Mouse (Mus musculus): ENCODE data around the gene 4930404N11Rik. TPM values are rescaled to one million over a fixed set of nuclear protein-coding genes. Genes with fewer than 3 reads are reported as not detected.
A peak's percentile ranks its signal among the peaks of the same experiment; 100 is the strongest.

Gene 4930404N11Rik
- total and polyA plus RNA-seq, 3 experiments: 0.52 to 1.2 TPM; not detected in 1

GRCm38 (mm10) chr10:81366477-81367206 is 1.0 kb upstream of the 4930404N11Rik start:
- DNase-seq (ENCODE audit: low spot score): no peak
- ATAC-seq (ENCODE audit: extremely low read depth, insufficient number of reproducible peaks, low FRiP score, poor library complexity, severe bottlenecking): peak; percentile 3; the same call in 1 of the 2 replicates
- H3K9me3 ChIP-seq (replicated peaks): no peaks in the 10 kb centered on the region
- peaks cover 100% of the 10 kb centered on the region for H3K36me3 ChIP-seq (replicated peaks)
- peaks cover 72% of the 10 kb centered on the region for H3K4me1 ChIP-seq (ENCODE audit: insufficient read depth, low read depth, low read length)
- H3K27me3 ChIP-seq (ENCODE audit: insufficient read depth, low read length): no peaks in the 10 kb centered on the region
- TF ChIP-seq GATA1 (IDR thresholded peaks at IDR 0.05; ENCODE audit: borderline replicate concordance, low read length) (no peak), TAL1 (conservative IDR thresholded peaks at IDR 0.05; ENCODE audit: low read depth, low read length) (no peak), POLR2AphosphoS5 (IDR thresholded peaks at IDR 0.05; ENCODE audit: insufficient replicate concordance, low read depth, low read length) (peak; percentile 86; the same call in 1 of the 2 replicates), CTCF (IDR thresholded peaks at IDR 0.05; ENCODE audit: low read depth, low read length) (no peak)
- H3K4me3 ChIP-seq (ENCODE audit: low read depth, low read length): no peak overlapping the region

- no peak for ATAC-seq (ENCODE audit: extremely low read depth, insufficient number of reproducible peaks, low FRiP score, poor library complexity, severe bottlenecking)
Observed at GRCm38 (mm10) chr10:81365073-81365472, 543 bp downstream of the 4930404N11Rik start.

GRCm38 (mm10) chr10:81364666-81365065 is 950 bp downstream of the 4930404N11Rik start:
- H3K4me1 ChIP-seq (ENCODE audit: insufficient read depth, low read depth, low read length): peaks cover 92% of the 10 kb centered on the region

More at GRCm38 (mm10) chr10:81365073-81365472, 543 bp downstream of the 4930404N11Rik start:
- no peaks in the 10 kb centered on the region for H3K27me3 ChIP-seq (ENCODE audit: insufficient read depth, low read length)
- no peak overlapping the region for H3K4me3 ChIP-seq (ENCODE audit: low read depth, low read length)
- peaks cover 100% of the 10 kb centered on the region for H3K36me3 ChIP-seq (replicated peaks)
- H3K9me3 ChIP-seq (replicated peaks): no peaks in the 10 kb centered on the region
- TF ChIP-seq GATA2 (IDR thresholded peaks at IDR 0.05; ENCODE audit: borderline replicate concordance, low read depth, low read length) (no peak), POLR2AphosphoS5 (IDR thresholded peaks at IDR 0.05; ENCODE audit: insufficient replicate concordance, low read depth, low read length) (peak; percentile 38; the same call in 1 of the 2 replicates), TAL1 (conservative IDR thresholded peaks at IDR 0.05; ENCODE audit: low read depth, low read length) (no peak)
- peaks cover 88% of the 10 kb centered on the region for H3K4me1 ChIP-seq (ENCODE audit: insufficient read depth, low read depth, low read length)
- no peak for DNase-seq (ENCODE audit: low spot score)

GRCm38 (mm10) chr10:81363436-81364346 is 1.9 kb downstream of the 4930404N11Rik start:
- DNase-seq (ENCODE audit: low spot score) (no peak), ATAC-seq (ENCODE audit: extremely low read depth, insufficient number of reproducible peaks, low FRiP score, poor library complexity, severe bottlenecking) (no peak)
- Histone ChIP-seq H3K4me1 (ENCODE audit: insufficient read depth, low read depth, low read length) (peaks cover 96% of the 10 kb centered on the region), H3K36me3 (replicated peaks) (peaks cover 99% of the 10 kb centered on the region), H3K9me3 (replicated peaks) (no peaks in the 10 kb centered on the region), H3K4me3 (ENCODE audit: low read depth, low read length) (peak overlapping the region; percentile 34; the same call in 1 of the 2 replicates), H3K27me3 (ENCODE audit: insufficient read depth, low read length) (no peaks in the 10 kb centered on the region)
- TF ChIP-seq POLR2AphosphoS5 (IDR thresholded peaks at IDR 0.05; ENCODE audit: insufficient replicate concordance, low read depth, low read length) (no peak), TAL1 (conservative IDR thresholded peaks at IDR 0.05; ENCODE audit: low read depth, low read length) (no peak), CTCF (IDR thresholded peaks at IDR 0.05; ENCODE audit: low read depth, low read length) (no peak), GATA2 (IDR thresholded peaks at IDR 0.05; ENCODE audit: borderline replicate concordance, low read depth, low read length) (no peak), GATA1 (IDR thresholded peaks at IDR 0.05; ENCODE audit: borderline replicate concordance, low read length) (no peak)

More at GRCm38 (mm10) chr10:81364666-81365065, 950 bp downstream of the 4930404N11Rik start:
- no peaks in the 10 kb centered on the region for H3K27me3 ChIP-seq (ENCODE audit: insufficient read depth, low read length)
- DNase-seq (ENCODE audit: low spot score): no peak
- no peaks in the 10 kb centered on the region for H3K9me3 ChIP-seq (replicated peaks)
- peaks cover 100% of the 10 kb centered on the region for H3K36me3 ChIP-seq (replicated peaks)
- peak overlapping the region; percentile 24; the same call in 1 of the 2 replicates for H3K4me3 ChIP-seq (ENCODE audit: low read depth, low read length)
- ATAC-seq (ENCODE audit: extremely low read depth, insufficient number of reproducible peaks, low FRiP score, poor library complexity, severe bottlenecking): no peak
- no peak for TF ChIP-seq TAL1 (conservative IDR thresholded peaks at IDR 0.05; ENCODE audit: low read depth, low read length)
- TF ChIP-seq POLR2AphosphoS5 (IDR thresholded peaks at IDR 0.05; ENCODE audit: insufficient replicate concordance, low read depth, low read length): 0 out of 2 replicates have a peak, but pooled peaks have one; percentile 17

- DNase-seq (ENCODE audit: low spot score): no peak
- Histone ChIP-seq H3K27me3 (ENCODE audit: insufficient read depth, low read length) (no peaks in the 10 kb centered on the region), H3K36me3 (replicated peaks) (peaks cover 89% of the 10 kb centered on the region), H3K4me3 (ENCODE audit: low read depth, low read length) (peak overlapping the region; percentile 64; the same call in 1 of the 2 replicates), H3K9me3 (replicated peaks) (no peaks in the 10 kb centered on the region), H3K4me1 (ENCODE audit: insufficient read depth, low read depth, low read length) (peaks cover 96% of the 10 kb centered on the region)
- ATAC-seq (ENCODE audit: extremely low read depth, insufficient number of reproducible peaks, low FRiP score, poor library complexity, severe bottlenecking): no peak
- TF ChIP-seq GATA2 (IDR thresholded peaks at IDR 0.05; ENCODE audit: borderline replicate concordance, low read depth, low read length) (no peak), POLR2AphosphoS5 (IDR thresholded peaks at IDR 0.05; ENCODE audit: insufficient replicate concordance, low read depth, low read length) (no peak), TAL1 (conservative IDR thresholded peaks at IDR 0.05; ENCODE audit: low read depth, low read length) (no peak), GATA1 (IDR thresholded peaks at IDR 0.05; ENCODE audit: borderline replicate concordance, low read length) (no peak), CTCF (IDR thresholded peaks at IDR 0.05; ENCODE audit: low read depth, low read length) (no peak)
Observed at GRCm38 (mm10) chr10:81362336-81362949, 3.2 kb downstream of the 4930404N11Rik start.
